Comparison of ENCODE assay signal across 20 mouse cellular contexts in genomic region chr11:3843943-3844734, GRCm38 (mm10). TPM values are rescaled to one million over a fixed set of nuclear protein-coding genes. Genes with fewer than 3 reads are reported as not detected.
A peak's percentile ranks its signal among the peaks of the same experiment; 100 is the strongest.
DNase-seq lines count a peak whose midpoint lies in the region; ATAC-seq and TF ChIP-seq lines count a peak whose summit lies in the region.
"Had no signal": no experiment of that assay in that cellular context is flagged by ENCODE, and none has a peak within 500 bp of the region (broad histone marks: within the 10 kb centered on the region; RNA-seq: fewer than 3 reads in every experiment).

No protein-coding gene starts in this region.

- WGBS in heart, embryonic 11.5 days (ENCODE audit: insufficient replicate concordance): 61% methylated on average over 17 of the region's 17 CpGs
- 50% methylated on average over 17 of the region's 17 CpGs for WGBS in heart, embryonic 16.5 days
- WGBS in stomach, postnatal 0 days: 76% methylated on average over 17 of the region's 17 CpGs

- no peak for ATAC-seq in heart, embryonic 11.5 days (replicated peaks; ENCODE audit: insufficient number of reproducible peaks, low FRiP score, low TSS enrichment)
- ATAC-seq in heart, embryonic 16.5 days (replicated peaks; ENCODE audit: extremely low read depth, insufficient read depth, low FRiP score): peak; percentile 77; the same call in 1 of the 2 replicates
- no peak for ATAC-seq in stomach, postnatal 0 days (ENCODE audit: low FRiP score, low TSS enrichment)
- ATAC-seq: forebrain, embryonic 14.5 days; midbrain, embryonic 16.5 days; Patski had no signal

- H3K4me2 ChIP-seq in heart, embryonic 11.5 days: no peak overlapping the region
- peak overlapping the region; percentile 30 for H3K4me2 ChIP-seq in heart, embryonic 16.5 days (ENCODE audit: low read depth, low read length)
- no peak overlapping the region for H3K4me2 ChIP-seq in stomach, postnatal 0 days (replicated peaks; ENCODE audit: low read depth)
- H3K4me2 ChIP-seq: embryonic facial prominence, embryonic 13.5 days; liver, embryonic 11.5 days had no signal

- no peak for TF ChIP-seq EP300 in stomach, postnatal 0 days (optimal IDR thresholded peaks at IDR 0.05)

- no peak overlapping the region for H3K9ac ChIP-seq in heart, embryonic 11.5 days (ENCODE audit: low read depth, low read length)
- no peak overlapping the region for H3K9ac ChIP-seq in heart, embryonic 16.5 days (ENCODE audit: low read length)
- H3K9ac ChIP-seq in stomach, postnatal 0 days (ENCODE audit: low read length): no peak overlapping the region
- H3K9ac ChIP-seq: embryonic facial prominence, embryonic 13.5 days had no signal

- H3K9me3 ChIP-seq in heart, embryonic 11.5 days (replicated peaks; ENCODE audit: control insufficient read depth, low read length): no peaks in the 10 kb centered on the region
- H3K9me3 ChIP-seq in heart, embryonic 16.5 days (replicated peaks; ENCODE audit: control insufficient read depth, low read length): no peaks in the 10 kb centered on the region
- no peaks in the 10 kb centered on the region for H3K9me3 ChIP-seq in stomach, postnatal 0 days (ENCODE audit: control insufficient read depth, low read length)
- H3K9me3 ChIP-seq: embryonic facial prominence, embryonic 13.5 days had no signal

- H3K27ac ChIP-seq in heart, embryonic 11.5 days (ENCODE audit: low read depth, low read length): no peak overlapping the region
- peak overlapping the region; percentile 76 for H3K27ac ChIP-seq in heart, embryonic 16.5 days (ENCODE audit: low read length)
- H3K27ac ChIP-seq in stomach, postnatal 0 days (replicated peaks): no peak overlapping the region
- H3K27ac ChIP-seq: embryonic facial prominence, embryonic 13.5 days had no signal

- peak; percentile 46 to 47 for DNase-seq in heart, adult 18-20 months
- peak; percentile 21 to 46 for DNase-seq in heart, adult 9 months (ENCODE audit: low spot score in 2 of 2)
- no peak for DNase-seq in stomach, postnatal 0 days (ENCODE audit: low spot score)
- no peak for DNase-seq in frontal cortex, adult 2 months (ENCODE audit: extremely low spot score in 1 of 2, low spot score in 1 of 2)
- DNase-seq in ovary, adult 18-20 months (ENCODE audit: low spot score): no peak
- DNase-seq: adrenal gland, adult 8-10 months; gastrocnemius, postnatal 14 days; kidney, adult 2 months; kidney, postnatal 10 days; lung, adult 18-20 months; lung, postnatal 36 days; right cerebral cortex, postnatal 4 days had no signal

- peaks cover 11% of the 10 kb centered on the region; the same call in 1 of the 2 replicates for H3K4me1 ChIP-seq in heart, embryonic 11.5 days (ENCODE audit: control insufficient read depth, insufficient read depth, low read length)
- peaks cover 9% of the 10 kb centered on the region for H3K4me1 ChIP-seq in heart, embryonic 16.5 days (ENCODE audit: control insufficient read depth, insufficient read depth, low read length)
- H3K4me1 ChIP-seq in stomach, postnatal 0 days (replicated peaks; ENCODE audit: control insufficient read depth, insufficient read depth): no peaks in the 10 kb centered on the region
- H3K4me1 ChIP-seq: embryonic facial prominence, embryonic 13.5 days had no signal

- H3K27me3 ChIP-seq in heart, embryonic 11.5 days (ENCODE audit: control insufficient read depth, insufficient read depth, low read length): no peaks in the 10 kb centered on the region
- no peaks in the 10 kb centered on the region for H3K27me3 ChIP-seq in heart, embryonic 16.5 days (ENCODE audit: control insufficient read depth, insufficient read depth, low read length)
- H3K27me3 ChIP-seq in stomach, postnatal 0 days (ENCODE audit: control insufficient read depth, insufficient read depth, low read length): no peaks in the 10 kb centered on the region
- H3K27me3 ChIP-seq: embryonic facial prominence, embryonic 13.5 days; Patski had no signal

- no peak for TF ChIP-seq CTCF in stomach, postnatal 0 days (IDR thresholded peaks at IDR 0.05; ENCODE audit: low read depth)

- no peak overlapping the region for H3K4me3 ChIP-seq in heart, embryonic 11.5 days (ENCODE audit: low read depth, low read length)
- no peak overlapping the region for H3K4me3 ChIP-seq in heart, embryonic 16.5 days (ENCODE audit: low read length)
- H3K4me3 ChIP-seq in stomach, postnatal 0 days (ENCODE audit: low read depth, low read length): no peak overlapping the region
- H3K4me3 ChIP-seq: embryonic facial prominence, embryonic 13.5 days had no signal

- H3K36me3 ChIP-seq in heart, embryonic 11.5 days (ENCODE audit: control insufficient read depth, insufficient read depth, low read length): no peaks in the 10 kb centered on the region
- H3K36me3 ChIP-seq in heart, embryonic 16.5 days (ENCODE audit: control insufficient read depth, insufficient read depth): no peaks in the 10 kb centered on the region
- no peaks in the 10 kb centered on the region for H3K36me3 ChIP-seq in stomach, postnatal 0 days (ENCODE audit: control insufficient read depth, insufficient read depth, low read length)
- H3K36me3 ChIP-seq: embryonic facial prominence, embryonic 13.5 days had no signal

RNA-seq across cellular contexts. Expression of gene Osbp2, which starts 19.6 kb away (rescaled TPM):
- total RNA-seq in heart, adult 18-20 months (2021): 10 to 100 TPM; 17.9 to 20.3 TPM
- polyA plus RNA-seq in heart, embryonic 11.5 days (2014; fragmentation: Nextera tagmentation; extraction: Ambion mirVana): 0.13 and 0.23 TPM in 2 replicates
- polyA plus RNA-seq in heart, embryonic 16.5 days (2015; fragmentation: Nextera tagmentation; extraction: Ambion mirVana): 1.3 and 1.6 TPM in 2 replicates
- 0.42 and 0.69 TPM in 2 replicates for polyA plus RNA-seq in stomach, postnatal 0 days (2015; fragmentation: Nextera tagmentation; extraction: Ambion mirVana)
- polyA plus RNA-seq in frontal cortex, adult 2 months (2012; rRNA removed): 65.4 TPM in 2 replicates
- total RNA-seq: neutrophil, adult 5-6 weeks had no signal

RNA-seq across cellular contexts. Expression of gene 4921536K21Rik, which starts 50.8 kb away (rescaled TPM):
- under 1 TPM; 0.55 to 0.64 TPM for total RNA-seq in heart, adult 18-20 months (2021)
- not detected in 2 replicates for polyA plus RNA-seq in heart, embryonic 11.5 days (2014; fragmentation: Nextera tagmentation; extraction: Ambion mirVana)
- polyA plus RNA-seq in heart, embryonic 16.5 days (2015; fragmentation: Nextera tagmentation; extraction: Ambion mirVana): 0.17 and 0.22 TPM in 2 replicates
- polyA plus RNA-seq in stomach, postnatal 0 days (2015; fragmentation: Nextera tagmentation; extraction: Ambion mirVana): 0.12 TPM in 2 replicates
- 0.28 and 0.46 TPM in 2 replicates for polyA plus RNA-seq in frontal cortex, adult 2 months (2012; rRNA removed)
- polyA plus RNA-seq: liver, embryonic 11.5 days had no signal

RNA-seq across cellular contexts. Expression of gene Dusp18, which starts 50.9 kb away (rescaled TPM):
- 10 to 100 TPM; 28.3 to 28.6 TPM for total RNA-seq in heart, adult 18-20 months (2021)
- polyA plus RNA-seq in heart, embryonic 11.5 days (2014; fragmentation: Nextera tagmentation; extraction: Ambion mirVana): 11.9 and 12.2 TPM in 2 replicates
- 13.0 and 13.1 TPM in 2 replicates for polyA plus RNA-seq in heart, embryonic 16.5 days (2015; fragmentation: Nextera tagmentation; extraction: Ambion mirVana)
- 2.8 TPM in 2 replicates for polyA plus RNA-seq in stomach, postnatal 0 days (2015; fragmentation: Nextera tagmentation; extraction: Ambion mirVana)
- 18.4 and 20.3 TPM in 2 replicates for polyA plus RNA-seq in frontal cortex, adult 2 months (2012; rRNA removed)

Comparison
In these comparisons a context has a peak if more than half of its experiments do, and no peak if none do; other contexts are left out.
1. DNase-seq: peak in heart, adult 18-20 months (2 of 2) and heart, adult 9 months (2 of 2); none in stomach, postnatal 0 days (single experiment), frontal cortex, adult 2 months (0 of 2) and ovary, adult 18-20 months (single experiment).
2. RNA of gene Osbp2, which starts 19.6 kb away (polyA plus RNA-seq): 65.4 TPM in frontal cortex, adult 2 months; 1.3 to 1.6 TPM in heart, embryonic 16.5 days, 0.42 to 0.69 TPM in stomach, postnatal 0 days and 0.13 to 0.23 TPM in heart, embryonic 11.5 days; every median in the first group is over 10 times any median in the second.